Mouse (Mus musculus) spleen, adult 12 weeks (tissue): ENCODE measurements around the gene Snd1.

ENCODE experiments used
- DNase-seq: peaks from one replicate; pipeline ENCODE4 v3.0.0; 2022; ENCODE audit warnings: low spot score

The Snd1 gene

GRCm38 (mm10) chr6:28546943-28547342 is 72.0 kb downstream of the Snd1 start:
- no peak for DNase-seq

GRCm38 (mm10) chr6:28549374-28549773 is 74.4 kb downstream of the Snd1 start:
- no peak for DNase-seq

- DNase-seq: no peak
Observed at GRCm38 (mm10) chr6:28550255-28551004, 75.5 kb downstream of the Snd1 start.

GRCm38 (mm10) chr6:28554470-28554869 is 79.5 kb downstream of the Snd1 start:
- no peak for DNase-seq

- no peak for DNase-seq
Observed at GRCm38 (mm10) chr6:28555002-28555401, 80.1 kb downstream of the Snd1 start.

GRCm38 (mm10) chr6:28555428-28555827 is 80.5 kb downstream of the Snd1 start:
- DNase-seq: no peak

- DNase-seq: no peak
Observed at GRCm38 (mm10) chr6:28557728-28558127, 82.8 kb downstream of the Snd1 start.

- no peak for DNase-seq
Observed at GRCm38 (mm10) chr6:28559419-28559818, 84.5 kb downstream of the Snd1 start.

- no peak for DNase-seq
Observed at GRCm38 (mm10) chr6:28561291-28561995, 86.5 kb downstream of the Snd1 start.

GRCm38 (mm10) chr6:28562323-28563044 is 87.5 kb downstream of the Snd1 start:
- DNase-seq: no peak

- DNase-seq: no peak
Observed at GRCm38 (mm10) chr6:28567978-28568377, 93.0 kb downstream of the Snd1 start.

GRCm38 (mm10) chr6:28571946-28572345 is 97.0 kb downstream of the Snd1 start:
- DNase-seq: no peak

GRCm38 (mm10) chr6:28572991-28573759 is 98.2 kb downstream of the Snd1 start:
- no peak for DNase-seq

- no peak for DNase-seq
Observed at GRCm38 (mm10) chr6:28576356-28577264, 101.7 kb downstream of the Snd1 start.

- DNase-seq: no peak
Observed at GRCm38 (mm10) chr6:28582847-28583246, 107.9 kb downstream of the Snd1 start.

- no peak for DNase-seq
Observed at GRCm38 (mm10) chr6:28583399-28583798, 108.5 kb downstream of the Snd1 start.

- no peak for DNase-seq
Observed at GRCm38 (mm10) chr6:28586806-28587205, 111.9 kb downstream of the Snd1 start.

GRCm38 (mm10) chr6:28588494-28589171 is 113.7 kb downstream of the Snd1 start:
- no peak for DNase-seq

- no peak for DNase-seq
Observed at GRCm38 (mm10) chr6:28592323-28592893, 117.5 kb downstream of the Snd1 start.

GRCm38 (mm10) chr6:28593708-28594107 is 118.8 kb downstream of the Snd1 start:
- DNase-seq: no peak
